Mouse (Mus musculus) small intestine, adult 2 months (tissue): ENCODE results near the gene Olfr963. TPM values are rescaled to one million over a fixed set of nuclear protein-coding genes. Genes with fewer than 3 reads are reported as not detected.

Experiments
- H3K27ac ChIP-seq: fragments of 200-500 bp; 2 replicates; pipeline ENCODE4 v1.5.1; 2012; ENCODE audit warnings: low read depth, low read length, control low read depth, inconsistent platforms; ENCODE audit not compliant: insufficient read depth
- H3K27me3 ChIP-seq: fragments of 200-500 bp; 2 replicates; pipeline ENCODE4 v1.6.1; 2012; ENCODE audit warnings: mild to moderate bottlenecking, moderate library complexity, low read length, inconsistent platforms; ENCODE audit not compliant: control insufficient read depth, insufficient read depth
- H3K36me3 ChIP-seq: fragments of 200-500 bp; 2 replicates; pipeline ENCODE4 v1.6.1; 2012; ENCODE audit warnings: mild to moderate bottlenecking, low read length, control low read depth, inconsistent platforms; ENCODE audit not compliant: control insufficient read depth, insufficient read depth
- H3K4me1 ChIP-seq: fragments of 200-500 bp; 2 replicates; pipeline ENCODE4 v1.6.1; 2012; ENCODE audit warnings: low read length, inconsistent platforms, mixed read lengths; ENCODE audit not compliant: control insufficient read depth, insufficient read depth, insufficient read length
- H3K4me3 ChIP-seq: fragments of 200-500 bp; 2 replicates; pipeline ENCODE4 v1.5.1; 2012; ENCODE audit warnings: low read depth, mild to moderate bottlenecking, control low read depth, inconsistent platforms, low read length, moderate library complexity
- CTCF ChIP-seq: fragments of 200-500 bp; IDR thresholded peaks from 2 replicates; pipeline ENCODE4 v1.5.1; 2012; ENCODE audit warnings: low read depth, mild to moderate bottlenecking, control low read depth, inconsistent platforms, low read length, moderate library complexity, mixed read lengths; ENCODE audit not compliant: insufficient replicate concordance, insufficient read length; ENCODE audit errors: extremely low read depth
- POLR2A ChIP-seq: fragments of 200-500 bp; IDR thresholded peaks from 2 replicates; pipeline ENCODE4 v1.6.1; 2012; ENCODE audit warnings: low read depth, mild to moderate bottlenecking, control low read depth, inconsistent platforms, low read length, moderate library complexity
- WGBS: fragments of 180-500 bp; shearing (Covaris S2); methylation state at CpG from one replicate; pipeline ENCODE4 v1.1.7; 2018; 5-methylcytosine and 5-hydroxymethylcytosine counted together
- polyA plus RNA-seq: library from polyadenylated mRNA; depleted of rRNA; stranded (reverse); fragments of >200 nt; gene quantifications from 2 replicates; pipeline ENCODE4 v1.2.3, GENCODE M21; 2012; rRNA removed

Gene Olfr963
- polyA plus RNA-seq = not detected in 2 replicates

- TF ChIP-seq POLR2A = no peak
- TF ChIP-seq CTCF = no peak
- 87% methylated on average over 1 of the region's 1 CpGs for WGBS
- Histone ChIP-seq H3K4me3 (no peak within 1 kb of the TSS), H3K27me3 (no peaks in the 10 kb centered on the region), H3K4me1 (no peaks in the 10 kb centered on the region), H3K27ac (no peak within 1 kb of the TSS), H3K36me3 (no peaks in the 10 kb centered on the region)
These were observed at the start of gene Olfr963 for GRCm38 (mm10) chr9:39666905-39667304. Gene Olfr963, plus strand, starts transcription at chr9:39667205.

GRCm38 (mm10) chr9:39621073-39621472, 45.9 kb upstream of the Olfr963 start, which contains the start of gene Olfr960:
Gene Olfr960, plus strand, starts transcription at chr9:39621373.
- Histone ChIP-seq H3K4me3 (no peak within 1 kb of the TSS), H3K4me1 (no peaks in the 10 kb centered on the region), H3K27ac (no peak within 1 kb of the TSS), H3K27me3 (no peaks in the 10 kb centered on the region), H3K36me3 (no peaks in the 10 kb centered on the region)
- TF ChIP-seq CTCF (no peak), POLR2A (no peak)
- 71% methylated on average over 1 of the region's 1 CpGs for WGBS

GRCm38 (mm10) chr9:39623783-39624182, 43.2 kb upstream of the Olfr963 start:
- H3K4me1 ChIP-seq = no peaks in the 10 kb centered on the region
- 86% methylated on average over 3 of the region's 3 CpGs for WGBS
- H3K27ac ChIP-seq = no peak overlapping the region
- no peak overlapping the region for H3K4me3 ChIP-seq
- no peak for TF ChIP-seq CTCF
- TF ChIP-seq POLR2A = no peak
- no peaks in the 10 kb centered on the region for H3K36me3 ChIP-seq
- H3K27me3 ChIP-seq = no peaks in the 10 kb centered on the region

GRCm38 (mm10) chr9:39624711-39625110, 42.3 kb upstream of the Olfr963 start:
- H3K27me3 ChIP-seq = no peaks in the 10 kb centered on the region
- no peaks in the 10 kb centered on the region for H3K36me3 ChIP-seq
- WGBS = 15% methylated on average over 2 of the region's 2 CpGs
- H3K4me3 ChIP-seq = no peak overlapping the region
- no peak overlapping the region for H3K27ac ChIP-seq
- TF ChIP-seq CTCF = no peak
- TF ChIP-seq POLR2A = no peak
- no peaks in the 10 kb centered on the region for H3K4me1 ChIP-seq

DNA sequence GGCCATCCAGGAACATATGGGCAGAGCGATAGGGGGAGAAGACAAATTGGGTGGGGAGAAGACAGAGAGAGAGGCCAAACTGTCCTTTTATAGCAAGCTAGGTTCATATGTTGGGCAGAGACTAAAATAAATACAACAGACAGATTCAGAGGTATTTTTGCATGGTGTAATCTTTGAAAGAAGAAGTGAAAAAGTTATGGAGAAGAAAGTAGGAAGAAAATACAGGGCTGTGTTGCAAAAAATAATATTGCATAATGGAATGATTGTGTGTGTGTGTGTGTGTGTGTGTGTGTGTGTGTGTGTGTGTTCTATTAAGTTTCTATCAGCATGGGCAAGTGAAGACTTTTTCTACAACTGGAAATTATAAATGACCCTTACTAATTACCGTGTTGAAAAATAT, 37.9 kb upstream of the Olfr963 start:
- TF ChIP-seq CTCF = no peak
- no peak for TF ChIP-seq POLR2A
- Histone ChIP-seq H3K4me3 (no peak overlapping the region), H3K4me1 (no peaks in the 10 kb centered on the region), H3K36me3 (no peaks in the 10 kb centered on the region), H3K27ac (no peak overlapping the region), H3K27me3 (no peaks in the 10 kb centered on the region)
- WGBS = 76% methylated on average over 2 of the region's 2 CpGs

DNA sequence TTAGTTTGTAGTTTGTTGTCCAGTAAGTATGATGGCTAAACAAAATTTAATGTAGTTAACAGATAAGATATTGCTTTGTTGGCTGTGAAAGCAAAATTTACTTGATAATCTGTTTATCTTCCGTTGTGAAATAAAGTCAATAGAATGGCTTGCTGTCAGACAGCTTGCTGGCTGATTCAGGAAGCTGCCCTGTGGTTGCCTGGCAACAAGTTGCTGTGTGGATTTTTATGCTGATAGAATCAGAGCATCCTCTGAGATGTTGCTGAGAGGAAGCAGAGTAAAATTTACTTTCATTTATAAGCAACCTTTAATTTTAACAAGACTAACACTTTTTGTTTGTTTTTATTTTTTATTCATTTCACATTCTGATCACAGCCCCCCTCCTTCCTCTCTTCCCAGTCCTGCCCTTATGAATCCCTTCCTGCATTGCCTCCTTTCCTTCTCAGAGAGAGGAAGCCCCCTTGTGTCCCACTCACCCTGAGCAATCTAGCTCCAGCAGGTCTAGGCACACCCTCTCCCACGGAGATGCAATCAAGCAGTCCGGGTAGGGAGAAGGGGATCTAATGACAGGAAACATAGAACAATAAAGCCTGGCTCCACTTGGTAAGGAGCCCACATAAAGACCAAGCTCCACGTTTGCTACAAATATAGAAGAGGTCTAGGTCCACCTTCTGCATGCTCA, 33.0 kb upstream of the Olfr963 start:
- TF ChIP-seq CTCF = no peak
- TF ChIP-seq POLR2A = no peak
- H3K4me1 ChIP-seq = no peaks in the 10 kb centered on the region
- no peak overlapping the region for H3K27ac ChIP-seq
- H3K27me3 ChIP-seq = no peaks in the 10 kb centered on the region
- H3K36me3 ChIP-seq = no peaks in the 10 kb centered on the region
- H3K4me3 ChIP-seq = no peak overlapping the region
- 15% methylated on average over 4 of the region's 4 CpGs for WGBS

- H3K27ac ChIP-seq = no peak within 1 kb of the TSS
- no peak within 1 kb of the TSS for H3K4me3 ChIP-seq
- H3K36me3 ChIP-seq = no peaks in the 10 kb centered on the region
- no peaks in the 10 kb centered on the region for H3K27me3 ChIP-seq
- no peaks in the 10 kb centered on the region for H3K4me1 ChIP-seq
- TF ChIP-seq CTCF = no peak
- TF ChIP-seq POLR2A = no peak
These were observed 22.2 kb upstream of the Olfr963 start, which contains the start of gene Olfr961 for GRCm38 (mm10) chr9:39644785-39645184. Gene Olfr961, plus strand, starts transcription at chr9:39645085.
